Mouse (Mus musculus): ENCODE measurements around the gene Glod4. TPM values are rescaled to one million over a fixed set of nuclear protein-coding genes. Genes with fewer than 3 reads are reported as not detected.

Glod4 gene
- 10 to 100 TPM; 54.2 to 54.3 TPM for total RNA-seq (2021)
- long read RNA-seq, transcript Glod4-201 (9 exons, 1,434 nt) = major isoform, 78 of 89 reads
- long read RNA-seq, transcript Glod4-209 (9 exons, 1,445 nt) = minor isoform, 7 of 89 reads
- long read RNA-seq, partial matches to known transcripts = 1 of 89 reads
- long read RNA-seq, other reads (novel, unspliced or antisense) = 3 of 89 reads

DNA sequence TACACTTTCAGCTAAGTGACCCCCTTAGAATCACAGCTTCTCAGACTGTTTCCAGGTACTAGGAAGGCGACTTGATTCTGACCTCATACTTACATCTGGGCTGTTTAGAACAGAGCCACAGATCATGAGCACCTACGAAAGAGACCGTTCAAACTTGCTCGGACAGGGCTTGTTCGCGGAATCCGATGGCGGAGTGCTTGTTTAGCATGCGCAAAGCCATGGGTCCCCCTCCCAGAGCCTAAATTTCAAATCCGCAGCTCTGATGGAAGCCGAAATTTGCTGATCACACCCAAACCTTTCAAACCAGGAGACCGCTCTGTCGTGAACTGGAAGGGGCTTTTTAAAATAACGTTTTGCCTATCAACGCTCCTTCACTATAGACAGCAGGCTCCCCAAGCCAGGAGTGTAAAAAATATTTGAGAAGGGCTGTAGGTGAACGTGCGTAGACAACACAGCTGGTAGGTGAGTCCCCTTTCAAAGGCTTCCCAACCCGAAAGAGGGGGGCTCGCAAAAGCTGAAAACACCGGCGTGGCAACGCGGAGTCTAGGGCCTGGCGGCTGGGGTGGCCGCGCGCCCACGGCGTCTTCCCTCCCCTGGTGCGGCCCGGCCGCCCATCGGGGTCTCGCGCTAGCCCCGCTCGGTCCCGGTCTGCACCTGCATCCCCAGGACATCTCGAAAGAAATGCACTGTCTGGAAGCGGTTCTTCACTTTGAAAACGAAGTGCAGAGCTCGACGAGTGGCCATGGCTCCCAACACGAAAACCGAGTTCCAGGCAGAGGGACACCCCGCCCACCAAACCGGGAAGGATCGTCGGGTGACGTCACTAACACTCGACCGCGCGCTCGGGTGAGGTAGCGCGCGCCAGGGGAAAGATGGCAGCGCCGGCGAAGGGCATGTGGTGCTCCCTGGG is at the start of gene Glod4, which contains the start of gene Mrm3:
Gene Glod4, minus strand, starts transcription at position 825 of the 910 bp plus-strand sequence.
Gene Mrm3, plus strand, starts transcription at position 815 of the 910 bp plus-strand sequence.
- peak; percentile 84 to 93 for DNase-seq (ENCODE audit: low spot score in 2 of 2)

GRCm38 (mm10) chr11:76292831-76293230 is 49.3 kb upstream of the Glod4 start:
- DNase-seq (ENCODE audit: low spot score in 2 of 2) = no peak

- DNase-seq (ENCODE audit: low spot score in 2 of 2) = no peak
These were observed 48.9 kb upstream of the Glod4 start for GRCm38 (mm10) chr11:76292398-76292797.

DNA sequence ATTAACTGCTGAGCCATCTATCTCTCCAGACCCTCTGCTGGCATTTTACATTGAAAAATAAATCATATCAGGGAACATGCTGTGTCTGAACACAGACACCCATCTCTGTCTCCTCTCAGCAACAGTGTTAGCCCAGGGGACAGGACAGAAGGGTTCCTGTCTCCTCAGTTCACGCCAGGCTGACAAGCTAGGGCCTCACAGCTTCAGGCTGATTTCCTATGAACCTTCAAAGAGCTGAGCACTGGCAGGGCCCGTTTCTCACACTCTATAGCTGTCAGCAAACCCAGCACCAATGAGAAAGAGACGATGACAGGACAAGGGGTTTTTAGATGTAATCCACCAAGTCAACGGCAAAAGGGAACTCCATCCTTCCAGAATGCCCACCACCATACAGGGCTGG is 48.4 kb upstream of the Glod4 start:
- no peak for DNase-seq (ENCODE audit: low spot score in 2 of 2)

- DNase-seq (ENCODE audit: low spot score in 2 of 2) = peak; percentile 60 to 67
These were observed 46.8 kb upstream of the Glod4 start for GRCm38 (mm10) chr11:76290367-76290766.

DNA sequence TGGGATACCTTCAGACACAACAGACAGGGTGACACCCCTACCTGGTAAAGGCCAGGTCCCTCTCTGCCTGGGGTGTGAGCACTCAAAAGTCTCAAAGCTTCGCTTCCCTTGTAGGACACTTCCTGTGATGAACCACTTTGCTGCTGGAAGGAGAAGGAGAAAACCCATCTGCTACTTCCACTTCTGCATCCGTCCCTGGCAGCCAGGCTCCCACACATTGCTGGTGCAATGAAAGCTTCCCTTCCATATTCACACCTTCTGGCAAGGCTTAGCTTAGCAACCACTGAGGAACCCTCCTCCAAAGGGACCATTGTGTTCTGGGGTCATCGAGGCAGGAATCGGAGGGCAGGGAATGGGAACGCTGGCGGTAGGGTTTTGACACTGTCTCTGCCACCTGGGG is 45.1 kb upstream of the Glod4 start:
- DNase-seq (ENCODE audit: low spot score in 2 of 2) = peak in 1 of 2 experiments; percentile 20

GRCm38 (mm10) chr11:76287301-76287700 is 43.8 kb upstream of the Glod4 start:
- DNase-seq (ENCODE audit: low spot score in 2 of 2) = no peak

GRCm38 (mm10) chr11:76286534-76287126 is 43.1 kb upstream of the Glod4 start:
- DNase-seq (ENCODE audit: low spot score in 2 of 2) = no peak

GRCm38 (mm10) chr11:76285431-76286075 is 42.0 kb upstream of the Glod4 start:
- no peak for DNase-seq (ENCODE audit: low spot score in 2 of 2)

GRCm38 (mm10) chr11:76283841-76284240 is 40.3 kb upstream of the Glod4 start:
- no peak for DNase-seq (ENCODE audit: low spot score in 2 of 2)

DNA sequence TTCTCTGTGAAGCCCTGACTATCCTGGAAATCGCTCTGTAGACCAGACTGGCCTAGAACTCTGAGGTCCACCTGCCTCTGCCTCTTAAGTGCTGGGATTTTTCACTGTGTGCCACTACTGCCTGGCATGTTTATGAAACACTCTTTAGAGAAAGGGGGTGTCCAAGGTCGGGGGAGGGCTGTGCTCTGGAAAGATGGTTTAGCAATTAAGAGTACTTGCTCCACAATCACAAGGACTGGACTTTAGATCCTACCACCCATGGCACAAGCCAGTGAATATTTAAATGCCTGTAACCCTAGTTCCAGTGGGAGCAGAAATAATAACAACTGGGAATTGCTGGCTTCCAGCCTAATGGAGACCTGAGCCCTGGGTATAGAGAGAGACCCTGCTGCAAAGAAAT is 36.4 kb upstream of the Glod4 start:
- no peak for DNase-seq (ENCODE audit: low spot score in 2 of 2)

DNA sequence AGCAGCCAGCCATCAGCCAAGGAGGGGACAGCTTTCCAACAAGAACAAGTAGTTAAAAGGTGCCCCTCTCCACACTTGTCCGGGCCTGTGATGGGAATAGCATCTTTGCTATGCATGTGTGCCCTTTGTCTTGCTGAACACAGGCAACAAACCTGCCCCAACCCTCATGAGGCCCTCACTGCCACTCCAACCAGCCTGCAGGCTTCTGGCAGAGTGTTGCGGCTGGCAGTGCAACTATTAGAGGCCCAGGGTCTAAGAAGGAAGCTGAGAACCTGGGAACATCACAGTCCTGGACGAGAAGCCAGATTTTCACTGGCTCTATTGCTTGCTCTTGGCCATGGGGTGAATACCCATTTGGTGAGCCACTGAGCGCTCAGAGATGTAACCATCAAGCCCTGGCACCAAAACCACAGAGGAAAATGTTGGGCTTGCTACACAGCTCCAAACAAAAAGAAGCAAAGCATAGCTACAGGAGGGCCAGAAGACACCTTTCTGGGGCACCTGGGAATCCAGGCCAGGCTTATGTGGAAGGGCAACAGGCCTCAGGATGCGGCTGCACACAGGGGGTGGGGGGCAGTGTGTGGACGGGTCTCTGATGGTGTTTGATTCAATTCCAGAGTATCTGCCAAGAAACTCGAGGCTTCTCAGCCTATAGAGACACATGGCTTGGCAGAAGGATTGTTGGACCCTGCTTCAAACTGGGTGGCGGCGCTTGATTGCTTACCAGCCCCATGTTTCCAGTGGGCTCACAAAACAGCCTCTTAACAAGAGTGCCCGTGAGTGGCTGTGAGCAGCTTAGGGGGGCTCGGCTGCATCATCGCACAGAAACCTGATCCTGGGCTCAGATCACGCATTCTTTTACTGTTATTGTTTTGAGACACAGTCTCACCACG is 35.7 kb upstream of the Glod4 start:
- no peak for DNase-seq (ENCODE audit: low spot score in 2 of 2)

GRCm38 (mm10) chr11:76272440-76272839 is 28.9 kb upstream of the Glod4 start:
- DNase-seq (ENCODE audit: low spot score in 2 of 2) = no peak

- no peak for DNase-seq (ENCODE audit: low spot score in 2 of 2)
These were observed 25.1 kb upstream of the Glod4 start for GRCm38 (mm10) chr11:76268521-76269065.

DNA sequence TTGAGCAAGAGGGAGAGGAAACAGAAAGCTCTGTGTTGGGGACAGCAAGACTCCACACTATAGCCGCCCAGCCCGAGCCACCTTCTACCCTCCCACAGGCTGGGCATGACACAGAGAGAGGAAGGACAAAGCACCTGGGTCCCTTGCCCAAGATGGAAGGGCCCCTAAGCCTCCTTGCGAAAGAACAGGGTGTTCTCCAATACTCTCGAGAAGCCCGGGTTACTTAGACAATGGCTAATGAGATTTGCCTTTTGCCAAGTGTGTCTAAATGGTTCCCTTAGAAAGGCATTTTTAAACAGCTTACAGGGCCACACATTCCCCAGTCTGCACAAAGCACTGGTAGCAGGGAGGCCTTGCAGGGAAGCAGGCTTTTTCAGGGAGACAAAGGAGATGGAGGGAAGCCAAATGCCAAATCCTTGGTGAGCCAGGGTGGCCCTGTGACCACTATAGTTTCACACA is 24.5 kb upstream of the Glod4 start:
- DNase-seq (ENCODE audit: low spot score in 2 of 2) = peak in 1 of 2 experiments; percentile 53

DNA sequence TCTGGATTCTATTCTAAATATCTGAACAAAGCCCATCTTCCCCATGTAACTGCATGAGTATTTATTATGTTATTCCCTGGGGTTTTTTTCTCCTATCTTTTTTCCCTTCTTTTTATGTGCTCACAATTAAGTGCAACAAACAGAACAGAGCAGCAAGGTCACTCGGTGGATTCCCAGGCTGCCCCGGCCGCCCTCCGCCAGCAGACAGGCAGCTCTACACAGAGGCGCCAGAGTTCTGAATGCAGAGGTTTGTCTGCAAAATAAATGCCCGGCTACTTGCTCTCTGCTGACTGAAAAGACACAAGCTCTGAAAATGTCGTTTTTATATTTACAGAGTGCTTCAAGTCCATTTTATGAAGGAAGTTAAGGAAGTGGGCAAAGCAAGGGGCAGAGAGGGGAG is 24.0 kb upstream of the Glod4 start:
- DNase-seq (ENCODE audit: low spot score in 2 of 2) = no peak

DNA sequence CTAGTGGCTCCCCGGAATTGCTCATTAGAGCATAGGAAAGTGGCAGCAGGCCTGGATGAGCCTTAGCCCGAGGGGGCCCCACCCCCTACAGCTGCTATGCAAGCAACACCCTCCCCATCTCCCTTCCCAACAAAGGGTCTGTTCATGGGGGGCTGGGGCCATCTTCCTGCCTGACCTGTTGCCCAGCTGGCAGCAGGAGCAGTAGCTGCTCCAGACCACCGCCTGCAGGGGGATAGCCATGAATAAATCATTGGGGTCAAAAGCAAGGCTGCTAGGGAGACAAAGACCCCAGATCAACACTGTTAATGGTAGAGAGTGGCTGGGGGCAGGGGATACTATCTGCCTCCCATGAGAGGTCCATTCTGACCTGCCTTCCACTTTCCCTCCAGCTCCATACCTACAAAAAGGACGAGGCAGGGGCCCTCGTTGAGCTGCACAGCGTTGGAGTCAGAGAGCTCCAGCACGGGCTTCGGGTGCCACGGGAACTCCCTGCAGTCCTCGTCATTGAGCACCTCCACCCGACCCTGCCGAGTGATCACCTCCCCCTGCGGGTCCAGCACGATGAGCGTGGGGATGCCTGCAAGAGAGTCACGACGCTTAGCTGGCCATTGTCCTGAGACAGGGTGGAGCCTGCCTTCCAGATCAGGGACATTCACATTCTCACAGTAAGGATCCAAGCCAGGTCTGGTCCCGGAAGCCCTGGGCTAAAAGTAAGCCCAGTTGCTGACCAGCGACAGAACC is 19.3 kb upstream of the Glod4 start:
- DNase-seq (ENCODE audit: low spot score in 2 of 2) = no peak

- DNase-seq (ENCODE audit: low spot score in 2 of 2) = no peak
These were observed 17.7 kb upstream of the Glod4 start for GRCm38 (mm10) chr11:76261224-76261623.
